Mouse (Mus musculus) forelimb bud, embryonic 11.5 days (tissue): ENCODE data around the gene Ube2e2.
A peak's percentile ranks its signal among the peaks of the same experiment; 100 is the strongest.

ENCODE experiments used
- DNase-seq: peaks from one replicate; pipeline ENCODE4 v3.0.0-alpha.2; 2012; ENCODE audit warnings: low read depth, low spot score

The Ube2e2 gene

DNA sequence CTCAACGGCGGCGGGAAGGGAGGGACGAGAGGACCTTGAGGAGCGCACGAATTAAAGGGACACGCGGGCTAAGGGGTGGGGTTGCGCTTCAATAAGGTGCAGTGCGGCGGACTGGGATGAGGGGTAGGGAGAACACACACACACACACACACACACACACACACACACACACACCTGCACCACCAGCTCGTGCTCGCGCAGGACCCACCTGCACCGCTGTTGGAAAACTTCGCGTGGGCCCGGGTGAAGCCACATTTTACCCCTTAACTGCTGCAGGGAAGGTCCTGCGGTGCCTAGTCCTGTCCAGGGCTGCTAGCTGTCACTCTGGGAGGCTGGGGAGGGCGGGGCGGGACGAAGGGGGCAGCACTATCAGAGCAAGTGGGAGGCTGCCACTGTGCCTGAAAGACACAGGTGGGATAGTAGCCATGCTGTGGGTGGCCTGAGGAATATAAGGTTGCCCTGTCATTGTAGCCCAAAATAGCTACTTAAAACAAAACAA is at the start of gene Ube2e2:
TSS of gene Ube2e2 (minus strand) at position 321 of the 499 bp plus-strand sequence.
- DNase-seq = no peak

DNA sequence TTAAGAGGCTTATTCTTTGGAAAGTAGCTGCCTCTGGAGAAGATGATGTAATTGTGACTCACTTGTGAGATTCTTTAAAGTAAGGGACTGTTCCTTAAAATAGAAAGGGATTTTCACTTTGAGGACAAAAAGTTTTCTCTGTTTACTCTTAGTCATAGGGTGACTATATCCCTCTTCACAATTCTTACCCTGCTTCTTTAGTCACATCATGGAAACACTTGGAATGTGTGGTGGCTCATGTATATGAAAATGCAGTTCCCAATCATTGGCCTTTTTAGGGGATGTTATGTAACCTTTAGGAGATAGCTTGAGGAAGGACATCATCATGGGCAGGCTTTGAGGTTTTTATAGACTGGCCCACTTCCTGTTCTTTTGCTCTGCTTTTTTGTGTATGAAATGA is 46.0 kb upstream of the Ube2e2 start:
- no peak for DNase-seq

DNA sequence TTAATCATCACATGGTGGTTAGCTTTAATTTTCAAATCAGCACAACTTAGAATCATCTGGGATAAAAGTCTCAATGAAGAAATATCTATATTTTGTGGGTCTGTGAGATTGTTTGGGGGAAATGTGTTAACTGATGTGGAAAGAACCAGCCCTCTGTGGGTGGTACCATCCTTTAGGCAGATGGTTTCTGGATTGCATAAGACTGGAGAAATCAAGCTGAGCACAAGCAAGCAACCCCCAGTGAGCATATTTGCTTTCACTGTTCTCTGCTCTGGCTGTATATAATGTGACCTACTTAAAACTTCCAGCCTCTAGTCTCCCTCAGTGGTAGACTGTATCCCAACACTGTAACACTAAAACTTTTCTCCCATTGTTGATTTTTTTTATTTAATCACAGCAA is 9.5 kb upstream of the Ube2e2 start:
- DNase-seq = no peak

DNA sequence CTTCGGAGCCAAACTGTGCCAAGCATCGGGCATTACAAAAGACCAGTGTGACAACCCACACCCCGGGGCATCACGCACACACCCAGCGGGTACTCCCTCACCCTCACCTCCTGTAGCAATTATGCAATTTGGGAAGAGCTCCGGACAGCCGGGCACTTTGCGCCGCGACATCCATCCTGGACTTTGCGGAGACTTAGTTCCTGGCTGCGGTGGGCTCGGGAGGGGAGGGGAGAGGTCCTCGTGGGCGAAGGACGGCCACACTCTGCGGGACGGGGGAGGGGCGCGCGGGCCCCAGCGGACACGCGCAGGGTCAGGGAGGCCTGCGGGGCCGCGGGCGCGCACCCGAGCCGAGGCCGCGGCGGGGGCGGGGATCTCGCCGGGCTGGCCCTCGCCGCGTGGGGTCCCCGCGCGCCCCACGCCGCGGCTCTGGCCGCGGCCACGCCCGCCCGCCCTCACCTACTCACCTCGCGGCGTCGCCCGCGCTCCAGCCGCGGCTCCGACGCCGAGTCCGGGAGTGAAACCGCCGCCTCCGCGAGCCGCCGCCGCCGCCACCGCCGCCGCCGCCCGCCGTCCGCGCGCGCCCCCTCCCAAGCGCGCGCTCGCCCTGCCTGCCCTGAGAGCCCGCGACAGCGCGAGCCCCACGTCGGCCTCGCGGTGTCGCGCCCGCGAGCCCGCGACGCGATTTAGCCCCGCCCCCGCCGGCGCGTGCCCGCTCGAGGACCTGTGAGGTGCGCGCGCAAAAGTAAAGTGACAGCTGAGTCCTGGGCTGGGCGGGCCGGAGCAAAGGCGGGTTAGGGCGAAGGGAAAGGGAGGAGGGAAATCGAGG is 733 bp downstream of the Ube2e2 start:
- peak; percentile 81 for DNase-seq

DNA sequence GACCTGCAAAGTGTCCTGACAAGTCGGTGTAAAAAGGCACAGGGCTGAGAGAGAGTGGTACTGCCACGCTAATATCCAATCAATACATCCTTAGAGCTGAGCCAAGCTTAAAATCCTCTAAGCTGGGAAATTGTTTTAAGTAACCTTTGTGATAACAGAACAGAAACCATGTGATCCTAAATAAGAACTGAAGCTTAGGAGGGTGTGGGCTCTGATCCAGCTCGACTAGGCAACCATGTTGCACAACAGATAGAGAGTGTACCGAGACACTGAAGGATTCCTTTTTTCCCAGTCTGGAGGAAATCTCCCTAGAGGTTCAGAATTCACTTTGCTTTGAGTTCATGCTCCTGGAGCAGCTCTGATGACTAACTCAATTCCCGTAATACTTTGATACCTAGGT is 4.5 kb downstream of the Ube2e2 start:
- no peak for DNase-seq

DNA sequence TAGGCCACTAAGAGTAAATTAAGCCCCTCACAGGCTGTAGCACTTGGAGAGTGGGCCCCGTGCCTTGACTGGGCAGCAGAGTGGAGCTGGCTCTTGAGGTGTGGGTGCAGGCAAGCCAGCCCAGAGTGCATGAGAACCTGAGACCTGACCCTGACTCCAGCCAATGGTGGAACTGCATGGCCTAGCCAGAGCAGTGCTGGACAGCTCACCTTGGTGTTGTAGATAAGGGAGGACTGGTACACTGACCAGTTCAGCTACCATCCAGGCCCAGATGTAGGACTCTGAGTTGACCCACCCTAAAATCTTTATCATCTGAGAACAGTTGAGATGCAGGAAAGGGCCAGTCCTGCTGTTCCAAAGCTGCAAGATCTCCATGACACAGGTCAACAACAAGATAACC is 11.6 kb downstream of the Ube2e2 start:
- no peak for DNase-seq

DNA sequence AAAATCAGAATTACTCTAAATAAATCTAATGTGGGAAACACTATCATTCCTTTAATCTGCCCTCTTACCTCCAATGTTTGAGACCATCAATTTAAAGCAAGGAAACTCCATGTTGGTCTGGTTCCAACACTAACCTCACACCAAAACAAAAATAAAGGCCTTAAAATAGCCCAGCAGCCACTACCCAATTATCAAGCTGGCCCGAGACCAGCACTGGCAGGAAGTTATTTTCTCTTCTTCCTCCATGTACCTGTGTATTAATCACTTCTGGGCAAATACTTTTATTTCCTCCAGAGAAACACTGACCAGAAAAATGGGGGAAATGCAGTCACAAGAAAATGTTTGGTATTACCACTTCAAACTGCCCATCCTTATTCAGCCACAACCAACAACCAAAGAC is 23.4 kb downstream of the Ube2e2 start:
- no peak for DNase-seq

DNA sequence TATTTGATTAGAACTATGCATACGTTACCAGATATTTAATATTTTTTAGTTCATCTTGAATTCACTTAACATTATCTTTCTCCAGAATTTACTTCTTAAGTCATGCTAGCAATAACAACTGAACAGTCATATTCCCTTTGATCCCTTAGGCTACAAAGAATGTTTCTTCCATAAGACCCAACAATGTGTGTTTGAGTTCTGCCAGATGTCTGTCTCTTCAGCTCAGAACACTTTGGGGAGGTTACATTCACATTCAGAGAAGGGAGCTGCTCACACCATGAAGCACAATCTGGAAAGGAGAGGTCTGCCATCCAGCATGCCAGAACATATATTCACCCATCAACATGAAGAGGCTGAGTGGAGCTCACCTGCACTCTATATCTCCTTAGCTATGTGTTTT is 65.4 kb downstream of the Ube2e2 start:
- DNase-seq = no peak

DNA sequence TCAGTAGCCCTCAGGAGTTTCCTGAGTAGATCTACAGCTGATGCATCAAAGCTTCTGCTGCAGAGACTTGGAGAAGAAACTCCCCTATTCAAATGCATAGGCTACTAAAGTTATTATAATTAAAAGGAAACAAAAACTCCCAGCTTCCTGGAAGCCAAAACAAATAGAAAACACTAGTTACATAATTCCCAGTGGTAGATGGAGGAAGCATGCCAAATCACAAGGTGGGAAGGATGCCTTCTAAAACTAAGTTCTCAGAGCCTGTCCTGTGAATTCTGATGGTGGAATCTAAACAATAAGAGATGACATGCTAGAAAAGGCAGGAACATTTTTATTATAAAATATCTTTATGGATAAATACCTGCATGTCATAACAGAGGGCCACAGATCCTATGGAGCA is 67.3 kb downstream of the Ube2e2 start:
- DNase-seq = no peak

DNA sequence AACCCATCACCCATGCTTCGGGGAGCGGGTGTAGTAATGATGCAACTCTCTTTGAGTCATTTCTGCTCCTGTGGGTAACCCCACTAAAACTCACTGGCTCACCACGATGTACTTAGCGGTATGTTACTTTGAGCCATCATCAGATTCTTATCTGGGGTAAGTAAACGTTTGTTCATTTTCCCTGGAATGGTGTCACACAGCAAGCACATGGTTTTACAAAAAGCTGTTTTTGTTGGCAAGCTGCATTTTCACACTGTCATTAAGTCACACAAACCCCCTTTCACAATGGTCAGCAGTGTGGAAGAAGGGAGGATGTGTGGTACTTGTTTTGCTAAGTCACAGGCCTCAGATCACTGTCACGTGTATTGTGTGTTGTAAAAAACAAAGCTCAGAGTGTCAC is 73.4 kb downstream of the Ube2e2 start:
- DNase-seq = no peak

DNA sequence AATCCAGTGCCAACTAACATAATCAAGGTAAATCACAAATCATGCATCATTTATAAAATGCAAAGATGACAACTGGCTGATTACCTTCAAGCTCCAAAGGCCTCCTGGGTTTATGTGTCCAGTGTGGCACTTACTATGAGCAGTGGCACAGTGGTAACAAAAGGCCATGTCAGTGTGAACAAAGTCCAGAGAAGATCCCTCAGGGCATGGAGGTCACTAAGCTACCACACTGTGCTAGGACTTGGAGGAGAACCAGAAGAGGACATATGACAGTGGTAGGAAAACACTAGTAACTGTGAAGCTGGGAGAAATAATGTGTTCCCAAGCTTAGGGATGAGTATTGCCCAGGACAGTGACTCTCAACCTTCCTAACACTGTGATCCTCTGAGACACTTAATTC is 97.2 kb downstream of the Ube2e2 start:
- DNase-seq = no peak

DNA sequence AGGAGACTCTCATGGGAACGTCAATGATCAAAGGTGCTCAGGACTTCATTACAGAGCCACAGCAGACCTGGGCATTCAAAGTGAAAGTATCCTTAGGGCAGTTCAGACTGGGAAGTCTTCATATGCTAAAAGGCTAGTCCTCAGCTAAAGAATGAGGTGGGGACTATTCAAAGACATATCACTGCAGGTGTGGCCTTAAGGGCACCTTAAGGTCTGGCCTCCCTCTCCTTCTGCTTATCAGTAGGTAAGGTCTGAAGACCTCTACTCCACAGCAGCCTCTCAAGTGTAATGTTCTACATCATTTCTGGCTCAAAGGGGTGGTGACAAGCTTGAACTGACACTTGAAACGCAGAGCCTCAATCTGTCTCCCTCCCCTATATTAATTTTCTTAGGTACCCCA is 98.3 kb downstream of the Ube2e2 start:
- no peak for DNase-seq

DNA sequence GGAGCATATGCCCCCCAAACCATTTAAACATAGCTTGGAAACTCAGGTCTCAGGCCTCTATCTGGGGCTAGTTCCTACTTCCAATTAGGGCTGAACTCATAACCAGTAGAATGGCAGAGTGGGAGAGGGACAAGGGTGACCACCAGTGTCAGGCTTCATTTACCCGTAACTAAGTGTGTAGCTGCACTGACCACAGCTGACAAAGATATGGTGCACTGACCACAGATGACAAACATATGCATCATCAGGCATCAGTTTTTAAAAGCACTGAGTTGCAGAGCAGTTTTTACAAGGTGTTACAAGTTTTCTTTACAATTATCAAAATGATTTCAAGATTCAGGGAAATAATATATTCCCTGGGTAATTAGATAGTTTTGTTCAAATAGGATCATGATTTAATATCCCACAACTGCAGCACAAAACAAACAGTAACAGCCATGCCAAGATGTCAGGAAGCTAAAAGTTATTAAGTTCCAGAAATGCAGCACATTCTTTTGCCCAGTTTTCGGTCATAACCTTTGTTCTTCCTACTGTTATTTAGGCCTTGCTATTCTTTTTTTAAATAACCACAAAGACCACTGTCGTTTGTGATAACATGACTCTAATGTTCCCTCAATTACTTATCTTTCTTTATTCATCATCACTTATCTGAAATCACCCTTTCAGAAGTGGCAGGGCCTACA is 114.9 kb downstream of the Ube2e2 start:
- DNase-seq = no peak

DNA sequence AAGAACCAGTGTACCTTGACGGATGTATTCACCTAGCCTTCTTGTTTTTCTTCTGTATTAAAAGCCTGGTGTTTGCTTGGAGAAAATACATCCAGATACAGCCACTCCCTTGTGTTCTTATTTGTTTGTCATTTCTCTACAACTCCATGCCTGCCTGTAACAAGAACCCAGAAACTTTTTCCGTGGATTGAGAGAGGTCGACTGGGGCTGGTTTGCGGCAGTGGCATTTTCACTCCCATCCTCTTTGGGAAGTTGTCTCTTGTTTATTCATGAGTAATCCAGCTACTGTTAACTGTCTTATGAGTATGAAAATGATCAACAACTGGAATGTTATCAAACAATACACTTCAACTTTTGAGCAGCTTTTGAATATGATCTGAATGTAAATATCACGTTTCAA is 115.8 kb downstream of the Ube2e2 start:
- no peak for DNase-seq

DNA sequence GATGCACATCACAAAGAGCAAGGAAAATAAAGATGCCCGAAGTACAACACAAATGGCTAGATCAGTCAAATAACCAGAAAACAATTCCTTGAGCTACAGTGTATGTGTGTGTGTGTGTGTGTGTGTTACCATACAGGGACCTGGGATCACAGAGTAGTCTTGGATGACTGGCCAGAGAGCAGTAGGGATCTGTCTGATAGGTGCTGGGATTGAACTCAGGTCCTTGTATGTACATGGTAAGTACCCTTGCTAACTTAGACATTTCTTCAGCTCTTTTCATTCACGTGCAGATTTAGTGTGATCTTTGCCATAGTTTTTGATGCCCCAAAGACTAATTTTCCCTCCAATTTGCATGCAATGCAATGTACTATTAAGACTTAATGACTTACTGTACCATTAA is 117.9 kb downstream of the Ube2e2 start:
- no peak for DNase-seq

DNA sequence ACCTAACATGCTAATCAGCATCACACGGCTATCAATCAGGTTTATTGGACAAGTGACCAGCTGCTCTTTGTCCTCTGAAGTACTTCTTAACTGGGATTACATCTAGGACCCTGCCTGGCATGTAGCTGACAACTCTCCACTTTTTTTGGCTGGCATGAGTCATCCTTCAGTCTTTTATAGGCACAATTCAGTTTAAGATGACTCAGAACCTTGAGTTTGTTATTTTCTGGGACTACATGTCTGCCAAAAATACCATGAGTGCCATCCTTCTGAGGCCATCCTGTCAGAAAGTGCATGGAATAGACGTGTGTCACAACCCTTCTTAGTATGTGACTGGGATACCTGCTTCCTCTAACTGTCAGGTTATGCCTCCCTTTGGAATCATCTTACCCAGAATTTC is 120.3 kb downstream of the Ube2e2 start:
- no peak for DNase-seq

DNA sequence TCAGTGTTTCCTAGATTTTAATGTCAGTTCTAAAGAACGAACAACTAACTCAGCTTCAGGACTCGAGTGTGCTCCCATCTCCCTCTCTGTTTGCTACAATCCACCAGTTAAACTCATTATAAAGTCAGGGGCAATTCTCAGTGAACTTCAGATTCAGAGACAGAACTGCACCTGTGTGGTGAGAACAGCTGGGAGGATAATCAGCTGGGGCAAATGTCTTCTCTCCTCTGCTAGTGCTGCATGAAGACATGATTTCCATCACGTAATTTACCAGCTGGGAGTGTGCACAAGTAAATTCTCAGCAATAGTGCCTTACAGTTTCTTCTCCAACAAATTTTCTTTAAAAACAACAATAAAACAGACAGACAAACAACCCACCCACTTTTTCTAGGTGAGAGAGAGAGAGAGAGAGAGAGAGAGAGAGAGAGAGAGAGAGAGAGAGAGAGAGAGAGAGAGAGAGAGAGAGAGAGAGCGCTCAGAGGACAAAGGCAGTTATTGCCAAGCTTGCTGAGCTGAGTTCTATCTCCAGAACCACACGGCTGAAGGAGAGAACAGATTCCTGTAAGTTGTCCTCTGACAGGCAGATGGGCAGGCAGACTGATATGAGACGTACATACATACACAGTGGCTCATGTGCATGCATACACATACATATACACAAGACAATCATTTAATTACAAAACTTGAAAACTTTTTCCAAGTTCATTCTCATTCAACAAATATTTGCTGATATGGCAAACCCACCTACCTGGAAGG is 134.3 kb downstream of the Ube2e2 start:
- DNase-seq = no peak

DNA sequence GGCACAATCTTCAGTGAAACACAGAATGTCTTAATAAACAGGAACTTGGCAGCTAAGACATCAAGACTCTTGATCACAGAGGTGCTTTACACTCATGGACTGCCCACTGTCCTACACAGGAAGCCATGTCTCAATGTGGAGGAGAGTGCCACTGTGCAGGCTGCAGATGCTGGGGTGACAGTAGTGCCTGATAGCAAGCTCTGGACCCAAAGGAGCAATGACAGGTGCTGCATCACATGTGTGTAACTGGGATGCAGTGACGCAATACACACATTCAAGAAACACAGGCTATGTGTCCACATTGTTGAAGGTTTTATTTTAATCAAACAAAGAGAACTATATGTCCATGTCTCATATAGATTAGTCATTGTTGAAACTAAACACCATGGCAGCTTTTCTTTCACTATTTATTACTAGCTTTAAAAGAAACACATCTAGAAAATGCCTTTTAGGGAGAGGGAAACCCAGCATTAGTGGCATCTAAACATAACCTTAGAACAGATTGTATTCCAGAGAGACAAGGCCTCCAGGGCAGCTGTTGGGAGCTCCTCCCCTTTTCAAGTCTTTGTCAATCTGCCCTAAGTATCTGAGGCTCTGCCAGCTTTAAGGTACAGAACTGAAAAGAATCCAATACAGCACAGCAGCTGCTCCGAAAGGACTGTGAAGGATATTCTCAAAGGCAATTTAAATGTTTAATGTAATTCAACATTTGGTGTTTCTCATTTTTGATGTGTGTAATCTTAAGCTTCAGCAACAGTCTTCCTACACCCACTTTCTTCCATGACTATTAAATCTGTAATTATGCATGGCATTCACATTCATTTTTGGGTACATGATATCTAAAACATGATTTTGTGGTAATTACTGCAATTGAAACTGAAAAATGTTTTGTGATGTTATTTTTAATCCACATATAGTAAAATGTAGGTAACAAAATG is 135.2 kb downstream of the Ube2e2 start:
- no peak for DNase-seq

DNA sequence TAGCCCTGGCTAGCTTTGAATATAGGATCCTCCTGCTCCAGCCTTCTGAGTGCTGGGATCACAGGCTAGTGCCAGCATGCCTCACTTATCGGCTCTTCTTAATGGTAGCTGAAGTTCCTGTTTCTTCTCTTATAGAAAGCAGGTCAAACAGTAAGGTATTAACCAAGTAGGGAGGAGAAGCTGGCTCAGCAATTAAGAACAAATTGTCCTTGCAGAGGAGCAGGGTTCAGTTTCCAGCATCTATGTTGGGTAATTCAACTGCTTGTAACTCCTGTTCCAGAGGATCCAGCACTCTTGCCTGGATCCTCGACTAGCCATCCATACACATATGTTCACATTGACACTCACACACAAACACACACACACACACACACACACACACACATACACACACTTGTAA is 136.1 kb downstream of the Ube2e2 start:
- DNase-seq = no peak

DNA sequence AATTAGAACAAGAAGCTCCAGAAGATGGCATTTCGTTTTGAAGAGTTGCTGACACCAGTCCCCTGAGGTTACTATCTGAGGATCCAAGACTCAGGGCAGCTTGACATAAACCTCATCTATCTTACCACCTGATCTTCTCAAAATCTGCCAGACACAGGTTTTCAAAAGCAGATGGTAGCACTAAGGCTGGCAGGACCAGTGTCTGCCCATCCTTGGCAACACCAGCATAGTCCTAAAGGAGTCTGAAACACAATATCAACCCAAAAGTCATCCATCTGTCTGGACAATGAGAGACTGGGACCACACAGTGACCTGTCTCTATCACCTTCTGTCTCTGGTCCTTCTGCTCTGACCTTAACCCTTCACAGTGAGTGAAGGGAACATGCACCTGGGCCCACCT is 138.7 kb downstream of the Ube2e2 start:
- no peak for DNase-seq

DNA sequence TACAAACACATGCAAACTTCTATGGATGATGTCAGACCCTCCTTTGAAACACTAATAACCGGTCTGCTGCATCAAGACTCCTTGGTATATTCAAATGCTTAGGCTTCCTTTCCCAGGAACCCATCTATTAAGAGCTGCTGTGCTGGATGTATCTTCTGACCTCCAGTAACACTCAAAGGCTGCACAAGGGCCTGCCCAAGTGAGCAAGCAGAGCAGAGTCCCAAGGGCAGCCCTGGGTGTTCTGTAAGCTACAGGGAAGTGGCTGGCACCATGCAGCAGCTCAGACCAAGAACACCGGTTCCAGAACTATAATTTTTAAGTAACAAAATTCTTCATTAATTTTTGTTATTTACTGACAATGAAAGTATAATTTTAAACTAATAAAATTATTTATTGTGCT is 139.5 kb downstream of the Ube2e2 start:
- DNase-seq = no peak
